Mouse (Mus musculus) T-helper 2 cell (primary cell): ENCODE data around the gene Usp6nl.

Experiments
- in situ Hi-C: fragments of 300-600 bp; cut with MboI, MseI; formaldehyde crosslinking; loops from one replicate; pipeline ENCODE4 v1.15.1; 2025; ENCODE audit warnings: high pct_unique_total_duplicates

The Usp6nl gene

GRCm38 (mm10) chr2:6466396-6466795 lies 143.9 kb downstream of the Usp6nl start:
- in situ Hi-C loops, result no loop called here

GRCm38 (mm10) chr2:6467318-6467717 lies 144.9 kb downstream of the Usp6nl start:
- in situ Hi-C loops, result no loop called here

GRCm38 (mm10) chr2:6469164-6469563 lies 146.7 kb downstream of the Usp6nl start:
- in situ Hi-C loops, result no loop called here

GRCm38 (mm10) chr2:6471110-6471611 lies 148.7 kb downstream of the Usp6nl start:
- in situ Hi-C loops, result loop anchor here (10.0 kb wide), 1 partner anchor 256 kb away; the partner anchor contains the start of gene Echdc3

- in situ Hi-C loops, result loop anchor here (10.0 kb wide), 1 partner anchor 259 kb away; the partner anchor contains the start of gene Echdc3
These were observed 151.4 kb downstream of the Usp6nl start for GRCm38 (mm10) chr2:6473829-6474228.

GRCm38 (mm10) chr2:6477884-6478283 lies 155.4 kb downstream of the Usp6nl start:
- in situ Hi-C loops, result loop anchor here (10.0 kb wide), 1 partner anchor 263 kb away; the partner anchor contains the start of gene Echdc3

- in situ Hi-C loops, result loop anchor here (10.0 kb wide), 1 partner anchor 264 kb away; the partner anchor contains the start of gene Echdc3
These were observed 156.0 kb downstream of the Usp6nl start for GRCm38 (mm10) chr2:6478361-6478965.

GRCm38 (mm10) chr2:6478966-6479391 lies 156.5 kb downstream of the Usp6nl start:
- in situ Hi-C loops, result loop anchor here (10.0 kb wide), 1 partner anchor 264 kb away; the partner anchor contains the start of gene Echdc3

- in situ Hi-C loops, result loop anchor here (10.0 kb wide), 1 partner anchor 265 kb away; the partner anchor contains the start of gene Echdc3
These were observed 157.2 kb downstream of the Usp6nl start for GRCm38 (mm10) chr2:6479620-6480019.

- in situ Hi-C loops, result no loop called here
These were observed 159.5 kb downstream of the Usp6nl start for GRCm38 (mm10) chr2:6481966-6482365.

GRCm38 (mm10) chr2:6482411-6482810 lies 159.9 kb downstream of the Usp6nl start:
- in situ Hi-C loops, result no loop called here

GRCm38 (mm10) chr2:6483081-6483992 lies 160.9 kb downstream of the Usp6nl start:
- in situ Hi-C loops, result no loop called here

- in situ Hi-C loops, result no loop called here
These were observed 161.7 kb downstream of the Usp6nl start for GRCm38 (mm10) chr2:6484179-6484578.

GRCm38 (mm10) chr2:6487566-6488488 lies 165.4 kb downstream of the Usp6nl start:
- in situ Hi-C loops, result no loop called here

- in situ Hi-C loops, result no loop called here
These were observed 166.1 kb downstream of the Usp6nl start for GRCm38 (mm10) chr2:6488489-6489056.

- in situ Hi-C loops, result no loop called here
These were observed 167.6 kb downstream of the Usp6nl start for GRCm38 (mm10) chr2:6490076-6490475.

GRCm38 (mm10) chr2:6490870-6491269 lies 168.4 kb downstream of the Usp6nl start:
- in situ Hi-C loops, result no loop called here

- in situ Hi-C loops, result no loop called here
These were observed 171.4 kb downstream of the Usp6nl start for GRCm38 (mm10) chr2:6493886-6494285.
